Mouse (Mus musculus): ENCODE measurements around the gene Dtd1.

DNA sequence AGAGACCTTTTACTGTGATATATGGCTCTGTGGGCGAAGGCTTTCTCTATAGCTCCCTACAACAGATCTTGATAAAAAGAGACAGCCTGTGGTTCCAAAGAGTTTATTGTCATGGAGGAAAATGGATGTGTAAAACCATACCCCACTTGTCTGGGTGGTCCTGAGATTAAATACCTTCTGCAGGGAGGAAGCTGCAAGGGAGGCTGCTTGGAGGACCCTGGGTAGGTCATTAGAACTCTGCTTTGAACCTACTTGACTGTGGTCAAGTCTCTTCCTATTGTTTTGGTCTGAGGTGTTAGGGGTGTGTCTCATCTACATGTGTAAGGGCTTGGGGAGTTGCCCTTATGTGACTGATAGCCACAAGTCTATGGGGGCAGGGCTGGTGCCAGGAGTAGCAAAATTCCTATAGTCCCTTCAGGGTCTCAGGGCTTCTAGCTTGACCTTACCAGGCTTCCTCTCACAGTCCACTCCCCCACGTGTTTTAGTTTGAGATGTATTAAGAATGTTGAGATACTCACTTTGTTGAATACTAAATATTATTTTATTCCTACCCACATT lies 115.6 kb downstream of the Dtd1 start:
- TF ChIP-seq CTCF (conservative IDR thresholded peaks at IDR 0.05; ENCODE audit: insufficient read depth, insufficient read length, low read depth, low read length) (no peak), POLR2A (IDR thresholded peaks at IDR 0.05; ENCODE audit: low read depth, low read length) (no peak)

Measured in kidney, adult 2 months (tissue).